Mouse (Mus musculus) liver, postnatal 0 days (tissue): ENCODE results near the gene Dpm2.

Experiments used
- CTCF ChIP-seq: sonication (generic); IDR thresholded peaks from 2 replicates; pipeline ENCODE4 v1.5.1; 2016; ENCODE audit warnings: antibody characterized with exemption, low read depth
- EP300 ChIP-seq: IDR thresholded peaks from 2 replicates; pipeline ENCODE4 v1.6.1; 2016; ENCODE audit warnings: antibody characterized with exemption, low read depth, mild to moderate bottlenecking

GRCm38 (mm10) chr2:32587731-32588321, 17.2 kb downstream of the Dpm2 start:
- TF ChIP-seq CTCF (no peak), EP300 (no peak)
